Mouse (Mus musculus): ENCODE measurements around the gene Nr4a2. TPM values are rescaled to one million over a fixed set of nuclear protein-coding genes. Genes with fewer than 3 reads are reported as not detected.

The Nr4a2 gene
- polyA plus RNA-seq (2015; fragmentation: Nextera tagmentation; extraction: Ambion mirVana): 14.2 and 20.7 TPM in 2 replicates

DNA sequence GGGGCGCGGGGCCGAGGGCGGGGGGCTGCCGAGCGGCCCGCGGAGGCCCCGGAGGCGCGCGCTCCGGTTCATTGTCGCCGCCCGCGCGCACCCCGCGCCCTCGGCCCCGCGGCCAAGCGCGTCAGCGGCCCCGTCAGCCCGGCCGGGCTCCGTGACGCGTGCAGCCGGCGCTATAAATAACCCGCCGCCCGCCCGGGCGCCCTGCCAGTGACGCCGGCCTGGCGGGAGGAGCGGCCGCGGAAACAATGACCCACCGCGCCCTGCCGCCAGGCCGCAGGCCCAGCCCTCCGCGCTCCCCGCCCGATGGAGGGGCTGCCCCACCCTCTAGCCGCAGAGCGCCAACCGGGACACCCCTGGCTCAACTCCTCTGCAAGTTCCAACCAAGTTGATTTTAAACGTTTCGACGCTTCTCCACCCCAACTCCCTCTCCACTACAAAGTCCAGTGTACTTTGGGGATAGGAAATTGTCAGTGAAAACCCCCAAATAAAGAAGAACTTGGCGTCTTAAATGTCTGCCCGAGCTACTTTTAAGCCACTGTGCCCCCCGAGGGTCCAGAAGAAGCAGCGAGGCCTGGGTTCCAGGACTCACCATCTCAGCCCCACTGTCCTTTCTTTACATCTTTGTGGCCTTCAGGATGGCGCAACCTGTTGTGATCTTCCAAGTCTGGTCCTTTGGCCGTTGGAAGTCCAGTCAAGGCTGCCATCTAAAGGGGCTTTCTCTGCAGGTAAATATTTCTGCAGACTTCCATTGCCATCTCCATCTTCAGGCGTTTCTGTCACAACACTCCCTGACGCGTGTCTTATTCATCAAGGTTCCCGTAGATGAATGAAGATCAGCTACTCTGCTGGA is at the start of gene Nr4a2:
TSS of gene Nr4a2 (minus strand) at position 13 of the 850 bp plus-strand sequence.
- H3K4me1 ChIP-seq: peaks cover 10% of the 10 kb centered on the region; the same call in 1 of the 2 replicates
- no peaks in the 10 kb centered on the region for H3K36me3 ChIP-seq (ENCODE audit: poor library complexity, severe bottlenecking)
- H3K27ac ChIP-seq: peak within 1 kb of the TSS; percentile 28
- H3K27me3 ChIP-seq: peaks cover 5% of the 10 kb centered on the region; the same call in 1 of the 2 replicates
- 18% methylated on average over 23 of the region's 69 CpGs for WGBS
- no peaks in the 10 kb centered on the region for H3K9me3 ChIP-seq (replicated peaks)
- peak within 1 kb of the TSS; percentile 94 for H3K4me2 ChIP-seq
- peak within 1 kb of the TSS; percentile 71 for H3K4me3 ChIP-seq
- ATAC-seq: peak; percentile 89
- peak within 1 kb of the TSS; percentile 87 for H3K9ac ChIP-seq

DNA sequence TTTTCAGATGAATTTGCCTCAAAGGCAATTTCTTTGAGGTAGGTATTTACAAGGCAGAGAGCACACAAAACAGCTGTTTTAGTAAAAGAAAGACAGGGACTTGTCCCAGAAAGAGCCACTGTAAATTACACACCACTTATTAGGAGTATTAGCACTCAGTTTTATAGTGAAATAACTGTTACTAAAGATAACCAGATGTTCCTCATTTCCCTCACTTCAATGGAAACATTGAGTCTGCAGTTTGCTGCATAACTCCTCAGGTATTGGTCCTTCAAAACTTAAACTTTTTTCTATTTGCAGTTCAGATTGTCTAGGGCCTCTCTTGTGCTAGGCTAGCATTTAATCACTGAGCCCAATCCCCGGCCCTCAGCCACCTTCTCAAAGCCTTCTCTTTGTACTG is 41.6 kb upstream of the Nr4a2 start:
- Histone ChIP-seq H3K27me3 (no peaks in the 10 kb centered on the region), H3K4me3 (no peak overlapping the region), H3K4me1 (no peaks in the 10 kb centered on the region), H3K9me3 (replicated peaks) (no peaks in the 10 kb centered on the region), H3K4me2 (no peak overlapping the region), H3K36me3 (ENCODE audit: poor library complexity, severe bottlenecking) (no peaks in the 10 kb centered on the region), H3K27ac (no peak overlapping the region), H3K9ac (no peak overlapping the region)
- no peak for ATAC-seq
- WGBS: 81% methylated on average over 1 of the region's 1 CpGs

DNA sequence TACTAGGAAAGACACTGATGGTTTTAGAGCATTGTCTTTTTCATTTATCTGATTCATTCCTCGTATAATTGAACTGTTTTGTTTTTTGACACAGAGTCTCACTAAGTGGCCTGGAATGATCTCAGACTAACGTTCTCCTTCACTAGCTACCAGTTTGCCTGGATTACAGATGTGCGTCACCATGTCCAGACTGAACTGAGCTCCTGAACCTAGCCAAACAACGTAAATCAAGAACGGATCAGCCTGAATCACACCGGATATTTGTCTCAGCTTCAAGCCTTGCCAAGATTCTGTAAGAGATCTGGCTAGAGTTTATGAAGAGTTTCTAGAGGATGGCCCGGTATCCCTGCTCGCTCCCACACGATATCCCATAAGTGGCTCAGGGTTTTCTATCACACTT is 33.0 kb upstream of the Nr4a2 start:
- H3K4me3 ChIP-seq: no peak overlapping the region
- no peak for ATAC-seq
- no peaks in the 10 kb centered on the region for H3K9me3 ChIP-seq (replicated peaks)
- H3K27ac ChIP-seq: no peak overlapping the region
- WGBS: 87% methylated on average over 9 of the region's 9 CpGs
- H3K4me1 ChIP-seq: no peaks in the 10 kb centered on the region
- no peaks in the 10 kb centered on the region for H3K27me3 ChIP-seq
- H3K36me3 ChIP-seq (ENCODE audit: poor library complexity, severe bottlenecking): no peaks in the 10 kb centered on the region
- H3K4me2 ChIP-seq: no peak overlapping the region
- no peak overlapping the region for H3K9ac ChIP-seq

DNA sequence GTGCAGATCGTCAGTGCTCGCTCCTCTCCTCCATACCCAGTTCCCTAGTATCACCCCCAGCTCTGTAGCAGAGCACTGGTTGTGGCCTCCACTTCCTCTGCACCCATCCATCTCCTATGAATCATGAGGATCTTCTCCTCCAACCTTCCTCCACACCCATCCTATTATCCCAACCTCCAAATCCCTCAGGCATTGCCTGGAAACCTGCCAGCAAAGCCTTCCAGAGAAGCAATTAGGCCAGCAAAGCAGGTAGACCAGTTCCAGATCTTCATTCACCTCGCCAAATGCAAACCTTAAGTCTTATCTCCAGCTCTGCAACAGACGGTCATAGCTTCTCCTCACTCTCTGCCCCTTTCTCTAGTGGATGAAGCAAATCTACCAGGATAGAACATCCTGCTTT is 26.0 kb upstream of the Nr4a2 start:
- Histone ChIP-seq H3K4me3 (no peak overlapping the region), H3K9ac (no peak overlapping the region), H3K9me3 (replicated peaks) (no peaks in the 10 kb centered on the region), H3K27me3 (no peaks in the 10 kb centered on the region), H3K36me3 (ENCODE audit: poor library complexity, severe bottlenecking) (no peaks in the 10 kb centered on the region), H3K4me2 (no peak overlapping the region), H3K27ac (no peak overlapping the region), H3K4me1 (no peaks in the 10 kb centered on the region)
- WGBS: 86% methylated on average over 4 of the region's 4 CpGs
- no peak for ATAC-seq

DNA sequence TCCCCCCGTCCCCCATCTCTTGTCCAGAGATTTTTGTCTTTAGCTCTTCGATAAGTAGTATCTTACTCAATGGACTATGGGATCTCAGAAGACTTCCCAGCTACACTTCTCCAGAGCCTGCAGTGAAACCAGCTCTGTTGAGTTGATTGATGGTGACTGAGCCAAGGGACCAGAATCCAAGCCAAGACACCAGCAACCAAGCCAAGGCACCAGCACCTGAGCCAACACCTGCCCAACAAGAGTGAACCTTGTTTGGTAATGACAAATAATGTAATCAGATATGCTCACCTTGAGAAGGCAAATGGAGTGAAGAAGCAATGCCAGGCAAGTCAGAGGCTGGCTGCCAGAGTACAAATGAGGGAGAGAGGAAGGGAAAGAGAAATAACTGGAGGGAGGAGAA is 24.4 kb upstream of the Nr4a2 start:
- H3K36me3 ChIP-seq (ENCODE audit: poor library complexity, severe bottlenecking): no peaks in the 10 kb centered on the region
- no peak for ATAC-seq
- H3K4me1 ChIP-seq: no peaks in the 10 kb centered on the region
- no peak overlapping the region for H3K27ac ChIP-seq
- no peaks in the 10 kb centered on the region for H3K9me3 ChIP-seq (replicated peaks)
- H3K9ac ChIP-seq: no peak overlapping the region
- H3K4me2 ChIP-seq: no peak overlapping the region
- WGBS: 89% methylated on average over 2 of the region's 2 CpGs
- no peaks in the 10 kb centered on the region for H3K27me3 ChIP-seq
- H3K4me3 ChIP-seq: no peak overlapping the region

DNA sequence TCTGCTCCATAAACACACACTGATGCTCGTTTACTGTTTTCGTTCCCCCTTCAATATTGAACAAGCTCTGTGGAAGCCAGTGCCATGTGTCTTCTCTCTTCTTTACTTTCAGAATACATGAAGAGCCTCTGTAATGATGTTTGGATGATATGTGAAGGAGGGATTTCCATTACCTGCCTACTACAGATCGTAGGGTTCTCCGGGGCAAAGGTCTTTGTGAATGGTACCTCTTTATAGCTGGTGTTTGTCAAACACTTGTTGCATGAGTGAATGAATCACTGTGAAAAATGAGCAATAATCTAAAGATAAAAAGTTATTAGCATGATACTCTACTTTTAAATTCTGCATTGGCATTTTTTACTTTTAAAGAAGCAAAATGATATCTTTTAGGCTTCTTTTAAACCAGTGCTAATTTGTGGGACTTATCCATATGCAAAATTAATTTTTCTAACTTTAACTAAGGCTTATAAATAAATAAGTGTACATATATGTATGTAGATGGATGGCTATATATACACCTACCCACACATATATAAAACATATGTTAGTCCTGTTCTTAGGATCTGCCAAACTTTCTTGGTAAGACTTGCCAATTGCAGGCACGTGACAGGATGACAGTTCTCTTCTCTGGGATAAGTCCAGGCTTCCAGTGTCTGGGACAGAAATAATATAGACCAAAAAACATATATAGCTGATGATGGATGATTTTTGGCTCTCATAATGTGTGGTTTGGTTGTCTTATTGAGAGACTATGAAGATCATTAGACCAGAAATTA is 22.0 kb upstream of the Nr4a2 start:
- no peak; the same call in 1 of the 2 replicates for ATAC-seq
- no peaks in the 10 kb centered on the region for H3K27me3 ChIP-seq
- no peak overlapping the region for H3K9ac ChIP-seq
- H3K4me1 ChIP-seq: no peaks in the 10 kb centered on the region
- no peaks in the 10 kb centered on the region for H3K36me3 ChIP-seq (ENCODE audit: poor library complexity, severe bottlenecking)
- no peak overlapping the region for H3K4me3 ChIP-seq
- no peak overlapping the region for H3K4me2 ChIP-seq
- WGBS: 93% methylated on average over 5 of the region's 5 CpGs
- no peak overlapping the region for H3K27ac ChIP-seq
- H3K9me3 ChIP-seq (replicated peaks): no peaks in the 10 kb centered on the region

DNA sequence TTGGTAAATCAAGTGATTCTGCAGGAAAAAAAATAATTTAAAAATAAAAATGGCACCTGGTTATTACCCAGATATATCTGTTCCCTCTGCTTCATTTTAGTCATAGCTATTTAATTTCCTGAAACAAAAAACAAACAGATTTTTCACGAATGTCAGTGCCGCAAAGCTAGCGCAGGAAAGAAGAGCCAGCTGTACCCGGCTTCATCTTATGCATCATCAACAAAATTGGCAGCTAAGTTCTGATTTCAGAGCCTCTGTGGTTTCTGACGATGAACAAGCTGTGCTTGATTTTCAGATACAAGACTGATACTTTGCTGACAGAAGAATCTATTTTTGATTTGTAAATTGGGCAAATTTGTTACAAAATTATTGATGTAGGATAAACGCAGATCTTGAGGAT is 14.8 kb upstream of the Nr4a2 start:
- Histone ChIP-seq H3K9me3 (replicated peaks) (no peaks in the 10 kb centered on the region), H3K36me3 (ENCODE audit: poor library complexity, severe bottlenecking) (no peaks in the 10 kb centered on the region), H3K4me3 (no peak overlapping the region), H3K27me3 (no peaks in the 10 kb centered on the region), H3K27ac (no peak overlapping the region), H3K9ac (no peak overlapping the region), H3K4me2 (no peak overlapping the region), H3K4me1 (no peaks in the 10 kb centered on the region)
- peak; percentile 48; the same call in 1 of the 2 replicates for ATAC-seq
- 87% methylated on average over 6 of the region's 6 CpGs for WGBS

DNA sequence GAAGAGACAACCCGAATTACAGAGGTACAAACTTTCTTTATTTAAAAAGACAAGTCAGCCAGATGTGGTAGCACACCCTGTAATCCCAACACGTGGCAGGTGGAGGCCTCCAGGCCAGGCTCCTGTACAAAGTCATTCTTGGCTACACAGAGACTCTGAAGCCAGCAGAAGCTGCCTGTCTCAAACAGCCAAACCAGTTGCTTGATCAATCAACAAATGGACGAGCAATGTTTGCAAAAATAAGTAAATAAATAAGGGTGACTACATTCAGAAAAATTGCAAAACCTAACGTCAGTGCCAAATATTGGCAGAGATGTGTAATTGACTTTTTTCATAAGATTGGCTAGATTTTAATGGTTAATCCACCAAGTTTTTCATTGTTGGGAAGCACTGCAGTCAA is 3.7 kb upstream of the Nr4a2 start:
- no peak overlapping the region for H3K4me3 ChIP-seq
- no peak overlapping the region for H3K9ac ChIP-seq
- peaks cover 5% of the 10 kb centered on the region; the same call in 1 of the 2 replicates for H3K27me3 ChIP-seq
- H3K4me1 ChIP-seq: peaks cover 4% of the 10 kb centered on the region; the same call in 1 of the 2 replicates
- no peaks in the 10 kb centered on the region for H3K36me3 ChIP-seq (ENCODE audit: poor library complexity, severe bottlenecking)
- H3K9me3 ChIP-seq (replicated peaks): no peaks in the 10 kb centered on the region
- H3K27ac ChIP-seq: no peak overlapping the region
- H3K4me2 ChIP-seq: no peak overlapping the region
- ATAC-seq: no peak
- WGBS: 72% methylated on average over 4 of the region's 4 CpGs

DNA sequence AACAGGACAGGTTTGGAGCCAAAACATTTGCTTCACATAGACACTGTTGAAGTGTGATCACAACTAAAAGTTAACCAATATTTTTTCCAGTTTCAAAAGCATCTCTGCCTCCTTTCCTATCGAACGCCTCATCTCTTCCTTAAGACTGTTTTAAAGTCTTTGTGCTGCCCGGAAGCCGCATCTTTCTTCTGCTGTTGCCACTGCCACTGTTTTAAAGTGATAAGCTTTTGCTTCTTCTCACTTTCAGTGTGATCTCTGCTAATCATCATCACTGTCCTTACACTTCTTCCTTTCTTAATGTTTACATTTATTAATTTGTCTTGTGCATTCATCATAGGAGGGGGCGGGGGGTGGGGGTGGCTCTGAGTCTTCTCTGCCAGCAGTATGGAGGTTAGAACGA is 2.1 kb upstream of the Nr4a2 start:
- H3K4me2 ChIP-seq: no peak overlapping the region
- peaks cover 10% of the 10 kb centered on the region; the same call in 1 of the 2 replicates for H3K4me1 ChIP-seq
- no peaks in the 10 kb centered on the region for H3K36me3 ChIP-seq (ENCODE audit: poor library complexity, severe bottlenecking)
- 79% methylated on average over 6 of the region's 6 CpGs for WGBS
- H3K9me3 ChIP-seq (replicated peaks): no peaks in the 10 kb centered on the region
- no peak overlapping the region for H3K4me3 ChIP-seq
- no peak overlapping the region for H3K9ac ChIP-seq
- peaks cover 5% of the 10 kb centered on the region; the same call in 1 of the 2 replicates for H3K27me3 ChIP-seq
- no peak overlapping the region for H3K27ac ChIP-seq
- no peak for ATAC-seq

DNA sequence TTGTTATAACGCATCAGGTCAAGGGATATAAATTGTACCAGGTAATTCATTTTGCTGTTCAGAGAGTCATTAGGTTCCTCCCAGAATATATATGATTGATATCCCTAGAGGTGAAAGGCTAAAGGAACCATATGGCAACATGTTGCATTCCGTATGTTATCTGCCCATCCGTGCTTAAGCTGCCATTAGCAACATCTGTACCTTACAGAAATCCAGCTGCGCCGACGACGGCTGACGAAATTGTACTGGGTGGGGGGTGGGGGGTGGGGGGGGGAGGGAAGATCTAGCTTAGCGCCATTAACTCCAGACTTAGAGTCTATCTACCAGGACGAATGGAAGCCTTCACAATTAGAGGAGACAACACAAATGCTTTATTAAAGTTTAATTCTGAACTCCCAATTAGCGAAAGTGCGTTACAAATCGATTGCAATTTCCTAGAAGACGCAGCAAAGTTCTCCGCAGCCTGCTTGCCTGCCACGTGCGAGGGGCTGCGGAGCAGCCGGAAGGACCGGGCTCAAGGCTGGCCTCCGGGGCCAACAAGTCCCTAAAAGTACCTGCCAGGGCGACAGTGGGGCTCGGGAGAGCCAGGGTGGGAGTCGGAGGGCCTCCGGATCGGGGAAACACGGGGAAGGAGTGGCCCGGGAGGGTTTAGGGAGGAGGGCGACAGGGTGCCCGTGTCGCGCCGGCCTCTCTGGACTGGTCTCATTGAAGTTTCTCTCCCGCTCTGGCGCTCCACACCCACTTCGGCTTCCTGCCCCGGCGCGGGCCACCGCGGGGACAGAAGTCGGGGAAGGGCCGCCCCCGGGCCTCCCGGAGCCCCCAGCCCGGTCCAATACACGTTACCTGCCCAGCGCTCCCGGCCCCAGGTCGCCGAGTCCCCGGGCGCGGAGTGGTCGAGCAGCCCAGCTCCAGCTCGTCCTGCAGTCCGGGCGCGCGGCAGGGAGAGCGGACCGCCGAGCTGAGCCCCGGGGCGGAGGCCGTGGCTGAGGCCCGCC is 520 bp downstream of the Nr4a2 start:
- Histone ChIP-seq H3K27me3 (peaks cover 5% of the 10 kb centered on the region; the same call in 1 of the 2 replicates), H3K27ac (peak overlapping the region; percentile 28), H3K4me1 (peaks cover 10% of the 10 kb centered on the region; the same call in 1 of the 2 replicates), H3K4me3 (peak overlapping the region; percentile 71), H3K9me3 (replicated peaks) (no peaks in the 10 kb centered on the region), H3K36me3 (ENCODE audit: poor library complexity, severe bottlenecking) (no peaks in the 10 kb centered on the region), H3K9ac (peak overlapping the region; percentile 87), H3K4me2 (peak overlapping the region; percentile 94)
- ATAC-seq: peak; percentile 89
- 1% methylated on average over 45 of the region's 67 CpGs for WGBS

DNA sequence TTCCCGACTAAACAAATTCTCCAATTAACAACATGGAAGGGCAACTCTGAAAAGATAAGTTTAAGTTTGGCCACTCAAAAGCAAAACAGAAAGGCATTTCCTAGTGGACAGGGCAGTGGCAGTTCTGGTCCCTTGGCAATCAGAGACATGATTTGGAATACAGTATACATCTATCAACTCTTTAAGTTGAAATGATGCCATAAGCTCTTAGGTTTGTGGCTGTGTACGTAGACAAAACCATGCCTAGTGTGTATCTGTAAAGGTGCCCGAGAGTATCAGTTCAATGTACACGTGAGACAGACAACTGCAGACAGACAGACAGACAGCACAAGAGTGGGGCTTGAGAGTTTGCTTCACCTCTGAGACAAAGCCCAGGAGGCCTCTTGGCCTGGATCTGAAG is 2.7 kb downstream of the Nr4a2 start:
- Histone ChIP-seq H3K9ac (no peak overlapping the region), H3K27me3 (peaks cover 5% of the 10 kb centered on the region; the same call in 1 of the 2 replicates), H3K4me2 (no peak overlapping the region), H3K27ac (no peak overlapping the region), H3K36me3 (ENCODE audit: poor library complexity, severe bottlenecking) (no peaks in the 10 kb centered on the region), H3K9me3 (replicated peaks) (no peaks in the 10 kb centered on the region), H3K4me1 (peaks cover 21% of the 10 kb centered on the region), H3K4me3 (no peak overlapping the region)
- WGBS: 84% methylated on average over 4 of the region's 4 CpGs
- no peak for ATAC-seq

Data from forebrain, embryonic 13.5 days (tissue).